Mouse (Mus musculus) heart, adult 9 months (tissue): ENCODE measurements around the gene Il11ra1.

Experiments
- DNase-seq, 2 experiments: peaks; one replicate each; pipeline ENCODE4 v3.0.0; 2022; ENCODE audit warnings: low spot score in 2 of 2

Gene Il11ra1

DNA sequence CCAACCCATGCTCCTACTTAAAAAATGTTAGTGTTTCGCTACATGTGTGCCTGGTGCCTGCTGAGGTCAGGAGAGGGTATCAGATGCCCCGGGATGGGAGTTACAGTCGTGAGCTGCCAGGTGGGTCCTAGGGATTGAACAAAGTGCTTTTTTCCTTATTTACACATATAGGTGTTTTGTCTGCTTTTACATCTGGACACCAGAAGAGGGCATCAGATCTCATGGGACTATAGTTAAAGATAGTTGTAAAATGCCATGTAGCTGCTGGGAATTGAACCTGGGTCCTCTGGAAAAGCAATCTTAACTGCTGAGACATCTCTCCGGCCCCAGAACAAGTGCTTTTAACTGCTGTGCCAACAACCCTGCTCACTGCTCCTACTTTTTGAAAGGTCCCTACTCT, 10.4 kb downstream of the Il11ra1 start:
- no peak for DNase-seq

DNA sequence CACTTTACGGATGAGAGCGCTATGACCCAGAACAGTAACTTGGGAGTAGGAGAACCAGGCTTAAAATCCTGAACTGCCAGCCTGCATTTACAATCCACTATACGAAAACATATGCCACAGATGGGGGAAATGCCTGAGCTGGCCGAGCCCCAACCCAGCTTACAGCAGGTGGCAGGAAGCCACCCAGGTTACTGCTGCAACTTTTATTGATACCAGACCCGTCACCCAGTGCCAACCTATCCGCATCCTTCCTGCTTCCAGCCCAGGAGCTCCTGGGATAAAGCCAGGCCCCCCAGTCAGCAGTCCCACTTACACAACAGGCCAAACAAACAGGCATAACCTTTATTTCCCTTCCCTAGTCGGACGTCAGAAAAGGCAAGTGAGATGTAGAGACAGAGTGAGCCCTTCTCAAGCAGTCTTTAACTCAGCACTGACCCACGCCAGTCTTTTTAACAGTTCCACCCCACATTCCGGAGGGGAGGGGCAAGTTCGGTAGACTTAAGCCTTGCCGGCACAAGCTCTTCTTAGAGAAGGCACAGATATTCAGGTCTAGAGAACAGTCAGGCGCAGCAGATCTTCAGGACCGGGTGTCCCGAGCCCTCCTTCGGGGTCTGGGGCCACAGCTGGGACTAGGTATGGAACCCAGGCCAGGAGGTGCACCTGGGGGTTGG, 12.1 kb downstream of the Il11ra1 start:
- no peak for DNase-seq

DNA sequence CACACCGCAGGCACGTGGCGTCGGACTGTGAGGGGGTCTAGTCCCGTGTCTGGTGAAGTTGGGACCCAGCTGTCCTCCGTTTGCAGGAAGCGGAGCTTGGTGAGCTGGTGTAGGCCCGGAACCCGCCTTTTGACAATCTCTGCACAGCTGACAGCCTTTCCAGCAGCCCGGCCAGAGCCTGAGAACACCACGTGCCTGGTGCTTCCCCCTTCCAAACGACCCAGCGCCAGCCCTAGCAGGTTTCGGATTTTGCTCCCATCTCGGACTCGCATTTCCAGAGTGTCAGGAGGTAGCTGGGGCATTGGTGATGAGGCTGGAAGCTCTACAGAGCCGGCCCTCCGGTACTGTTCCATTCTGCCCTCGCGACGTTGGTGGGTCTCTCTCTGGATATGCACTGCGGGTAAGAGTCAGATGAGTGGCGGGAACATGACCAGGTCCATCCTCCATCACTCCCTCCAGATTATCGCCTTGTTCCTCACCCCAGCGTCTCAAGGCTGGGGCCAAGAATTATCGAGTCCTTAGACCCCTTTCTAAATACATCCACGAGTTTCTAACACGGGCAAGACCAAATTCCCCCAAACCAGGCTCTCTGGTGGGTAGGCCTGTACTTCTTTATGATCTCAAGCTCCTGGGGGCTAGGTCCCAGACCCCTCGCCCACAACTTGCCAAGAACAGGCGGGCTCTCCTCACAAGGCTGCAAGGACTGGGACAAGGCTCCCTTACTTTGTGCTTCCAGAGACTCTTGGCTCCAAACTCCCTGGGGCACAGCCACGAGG, 12.8 kb downstream of the Il11ra1 start:
- DNase-seq = peak; percentile 28 to 40

DNA sequence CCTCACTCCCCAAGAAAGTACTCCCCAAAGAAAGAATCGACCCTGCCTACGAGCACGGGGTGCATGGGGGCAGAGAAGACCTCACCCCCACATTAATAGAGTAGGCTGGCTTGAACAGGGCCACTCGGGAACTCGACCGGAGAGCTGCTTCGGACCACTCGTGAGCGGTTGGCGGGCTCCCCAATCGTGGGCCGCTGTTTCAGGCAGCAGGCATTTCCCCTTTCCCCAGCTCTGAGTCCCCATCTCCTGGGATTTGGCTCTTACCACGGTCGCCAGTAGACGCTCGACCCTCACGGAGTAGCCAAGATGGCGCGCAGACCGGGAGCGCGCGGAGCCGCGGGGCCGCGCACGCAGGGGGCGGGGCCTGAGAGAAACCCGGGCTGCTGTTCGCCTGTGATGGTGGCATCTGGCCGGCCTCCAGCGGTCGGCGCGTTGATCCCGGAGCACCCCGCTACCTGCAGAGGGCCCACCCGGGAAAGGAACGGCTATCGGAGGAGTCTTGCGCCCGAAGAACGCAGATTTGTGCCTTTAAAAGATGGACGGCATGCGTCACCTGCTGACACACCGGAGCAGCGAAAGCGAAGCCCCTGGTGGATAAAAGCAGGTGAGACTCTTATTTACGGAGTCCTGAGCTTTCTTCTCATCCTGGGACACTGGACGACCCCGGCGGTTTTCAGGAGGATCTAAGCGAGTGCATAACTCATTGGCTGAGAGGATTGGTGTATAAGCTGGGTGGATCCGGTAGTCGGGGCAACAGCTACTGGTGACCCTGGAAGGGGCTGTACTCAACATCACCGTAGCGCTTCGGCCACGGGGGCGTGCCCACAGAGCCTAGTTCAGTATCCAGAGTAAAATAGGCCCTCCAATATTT, 13.6 kb downstream of the Il11ra1 start, which contains the start of gene Rpp25l:
Gene Rpp25l, minus strand, starts transcription at position 338 of the 871 bp plus-strand sequence.
- peak; percentile 82 to 86 for DNase-seq

DNA sequence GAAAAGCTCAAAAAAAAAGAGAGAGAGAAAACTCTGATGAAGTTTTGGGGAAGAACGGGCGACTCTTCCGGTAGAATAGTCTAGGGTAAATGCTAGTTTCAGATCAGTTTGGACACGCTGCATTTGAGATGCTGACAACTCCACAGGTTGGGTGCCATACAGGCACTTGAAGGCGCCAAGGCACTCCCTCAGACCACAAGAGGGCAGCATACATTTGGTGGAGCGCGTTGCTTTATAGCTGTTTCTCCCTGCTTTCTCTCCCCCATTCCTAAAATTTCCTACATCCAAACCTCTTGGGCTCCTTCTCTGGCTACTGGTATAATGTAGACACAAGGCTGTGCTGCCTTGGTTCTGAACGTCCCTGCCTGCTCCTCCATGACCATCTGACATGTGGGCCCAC, 14.5 kb downstream of the Il11ra1 start:
- DNase-seq = peak in 1 of 2 experiments; percentile 76

DNA sequence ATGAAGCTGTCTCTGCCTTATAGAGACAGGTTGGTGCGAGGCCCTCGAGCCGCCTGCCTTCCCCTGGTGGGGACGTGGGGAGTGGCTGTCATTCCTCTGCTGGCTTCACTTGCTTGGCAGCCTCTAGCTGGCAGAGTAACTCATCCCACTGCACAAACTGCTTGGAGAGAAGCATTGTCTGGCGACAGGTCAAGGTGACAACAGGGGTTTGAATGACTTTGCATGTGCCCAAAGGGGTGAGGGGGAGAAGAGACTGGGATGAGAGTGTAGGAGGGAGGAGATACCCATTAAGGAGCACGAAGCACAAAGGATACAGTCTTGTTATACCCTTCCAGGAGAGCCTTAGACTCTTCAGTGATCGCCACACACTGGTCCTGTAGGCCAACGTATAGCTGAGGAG, 15.3 kb downstream of the Il11ra1 start:
- DNase-seq = no peak

DNA sequence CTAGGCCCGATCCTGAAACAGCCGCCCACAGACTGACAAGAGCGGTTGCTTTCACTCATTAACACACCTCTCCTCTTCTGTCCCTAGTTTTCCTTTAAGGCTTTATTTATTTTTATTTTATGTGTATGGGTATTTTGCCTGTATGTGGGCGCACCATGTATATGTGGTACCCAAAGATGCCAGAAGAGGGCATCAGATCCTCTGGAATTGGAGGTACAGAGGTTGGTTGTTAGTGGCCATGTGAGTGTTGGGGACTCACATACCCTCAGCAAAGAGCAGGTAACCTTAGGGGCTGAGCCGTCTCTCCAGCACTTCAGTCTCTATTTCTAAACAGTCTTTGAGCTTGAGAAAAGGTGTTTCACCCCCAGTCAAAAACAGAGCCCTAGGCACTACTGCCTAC, 15.8 kb downstream of the Il11ra1 start:
- DNase-seq = peak in 1 of 2 experiments; percentile 30

DNA sequence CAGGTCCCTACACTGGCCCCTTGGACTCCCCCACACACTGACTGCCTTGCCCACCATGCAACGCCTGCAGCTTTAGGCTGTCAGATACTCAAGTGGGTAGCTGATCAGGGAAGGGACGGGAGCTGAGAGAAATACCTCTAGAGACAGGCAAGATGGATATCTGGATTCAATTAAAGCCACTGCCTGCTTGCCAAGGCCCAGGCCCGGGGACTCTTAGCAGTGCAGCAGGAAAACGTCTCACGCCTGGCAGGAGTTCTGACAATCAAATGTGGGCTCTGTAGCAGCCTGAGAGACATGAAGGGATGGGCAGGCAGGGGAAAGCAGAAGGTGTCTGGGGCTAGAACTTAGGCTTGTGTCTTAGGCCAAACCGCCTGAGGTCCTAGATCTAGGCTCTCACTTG, 17.0 kb downstream of the Il11ra1 start:
- DNase-seq = no peak

DNA sequence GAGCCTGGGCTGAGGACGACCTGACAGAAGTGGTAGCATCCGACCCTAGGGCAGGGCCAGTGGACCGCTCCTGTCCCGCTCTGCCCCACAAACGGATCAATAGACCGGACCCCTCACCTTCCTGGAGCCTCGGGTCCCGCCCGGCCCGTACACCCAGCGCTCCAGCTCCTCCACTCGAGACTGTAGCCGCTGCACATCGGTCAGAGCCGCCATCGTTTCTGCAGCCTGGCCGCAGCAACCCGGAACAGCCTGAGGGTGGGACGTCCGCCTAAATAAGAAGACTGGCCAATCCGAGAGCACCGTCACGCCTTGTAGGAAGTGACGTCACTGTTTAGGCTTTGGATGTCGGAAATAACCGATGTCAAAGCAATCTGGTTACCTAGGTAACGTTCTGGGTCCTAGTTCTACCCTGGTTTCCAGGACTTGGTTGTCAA, 23.1 kb downstream of the Il11ra1 start, which contains the start of gene Dctn3:
Gene Dctn3, minus strand, starts transcription at position 253 of the 434 bp plus-strand sequence.
- peak; percentile 94 to 95 for DNase-seq

DNA sequence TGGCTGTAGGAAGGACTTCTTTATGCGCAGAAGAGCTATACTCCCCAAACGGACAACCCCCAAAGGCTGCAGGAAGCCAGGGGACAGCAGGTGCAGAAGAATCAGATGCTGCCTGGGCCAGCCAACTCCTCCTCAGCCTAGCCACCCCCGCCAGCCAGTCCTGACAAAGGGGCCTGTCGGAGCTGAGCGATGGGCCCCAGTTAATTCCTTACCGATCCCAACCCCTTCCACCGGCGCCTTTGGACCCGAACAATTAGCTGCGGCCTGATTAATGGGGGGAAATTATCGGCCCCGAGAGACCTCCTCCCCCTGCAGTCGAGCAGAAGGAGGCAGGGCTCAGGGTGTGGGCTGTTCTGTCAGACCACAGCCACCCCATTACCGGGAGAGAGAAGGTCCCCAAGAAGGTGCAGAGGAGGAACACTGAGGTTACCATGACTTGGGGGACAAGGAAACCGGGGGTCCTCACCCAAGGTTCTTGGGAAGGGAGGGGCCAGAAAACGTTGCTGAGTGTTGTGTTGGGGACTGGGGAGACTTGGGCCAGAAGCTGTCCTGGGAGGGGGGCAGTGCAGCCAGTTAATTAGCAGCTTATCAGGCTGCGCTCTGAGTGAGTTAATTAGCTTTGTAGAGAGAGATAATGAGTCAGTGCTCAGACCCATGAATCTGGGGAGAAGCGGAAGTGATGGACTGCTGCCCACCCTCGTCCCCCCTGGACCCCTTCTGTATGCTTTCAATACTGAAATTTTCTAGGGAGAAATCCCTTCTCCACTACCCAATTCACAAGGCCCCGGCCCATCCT, 27.2 kb downstream of the Il11ra1 start:
- no peak for DNase-seq

DNA sequence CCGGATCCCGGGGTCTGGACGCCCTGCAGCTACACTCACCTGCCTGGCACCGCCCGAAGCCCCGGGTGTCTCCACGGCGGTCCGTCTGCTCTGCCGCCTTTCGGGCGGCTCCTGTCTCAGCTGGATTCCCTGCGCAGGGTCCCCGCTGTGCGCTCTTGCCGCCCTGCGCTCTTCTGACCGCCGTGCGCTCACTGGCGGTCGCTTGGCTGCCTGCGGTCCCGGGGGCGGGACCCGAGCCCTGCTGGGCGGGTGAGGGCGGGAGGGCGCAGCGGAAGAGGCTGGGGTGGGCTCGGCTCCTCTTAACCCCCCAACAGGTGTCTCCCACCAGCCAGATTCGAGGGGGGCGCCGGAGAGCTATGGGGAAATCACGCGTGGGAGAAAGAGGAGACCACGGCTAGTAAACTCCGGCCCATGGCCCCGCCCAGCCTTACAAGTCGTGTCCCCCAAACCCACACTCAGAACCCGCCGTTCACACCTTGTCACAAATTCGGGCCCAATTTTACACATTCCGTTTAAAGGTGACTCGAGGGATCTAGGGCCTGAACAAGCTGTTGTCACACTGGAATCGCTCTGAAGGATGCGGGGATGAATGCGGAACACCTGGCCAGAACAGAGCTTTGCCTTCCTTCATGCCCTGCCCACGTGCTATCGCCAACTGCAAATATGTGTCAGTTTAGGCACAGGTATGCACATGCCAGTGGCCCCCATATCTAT, 31.4 kb downstream of the Il11ra1 start, which contains the start of gene Arid3c:
Gene Arid3c, minus strand, starts transcription at position 91 of the 714 bp plus-strand sequence.
- DNase-seq = no peak

DNA sequence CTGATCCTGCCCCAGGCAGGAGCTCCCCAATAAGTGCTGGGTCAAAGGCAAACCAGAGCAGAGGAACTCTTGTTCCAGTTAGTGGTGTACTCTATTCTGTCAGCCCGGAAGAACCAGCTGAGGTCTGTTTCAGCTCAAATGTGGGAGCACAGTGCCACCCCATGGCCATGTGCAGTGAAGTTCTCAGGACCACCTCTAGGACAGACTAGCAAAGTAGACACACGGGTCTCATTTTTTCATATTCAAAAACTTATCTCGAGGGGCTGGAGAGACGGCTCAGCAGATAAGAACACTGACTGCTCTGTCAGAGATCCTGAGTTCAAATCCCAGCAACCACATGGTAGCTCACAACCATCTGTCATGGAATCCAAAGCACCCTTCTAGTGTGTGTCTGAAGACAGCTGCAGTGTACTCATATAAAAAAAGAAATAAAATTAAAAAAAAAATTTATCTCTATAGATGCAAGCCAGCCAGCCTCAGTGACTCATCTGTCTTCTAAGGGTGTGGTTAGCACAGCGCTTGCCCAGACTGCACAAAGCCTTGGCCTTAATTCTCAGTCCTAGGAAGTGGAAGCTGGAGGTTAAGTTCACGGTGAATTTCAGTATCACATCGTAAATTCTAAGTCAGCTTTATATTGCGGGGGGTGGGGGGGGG, 37.9 kb downstream of the Il11ra1 start:
- DNase-seq = peak; percentile 55 to 70

DNA sequence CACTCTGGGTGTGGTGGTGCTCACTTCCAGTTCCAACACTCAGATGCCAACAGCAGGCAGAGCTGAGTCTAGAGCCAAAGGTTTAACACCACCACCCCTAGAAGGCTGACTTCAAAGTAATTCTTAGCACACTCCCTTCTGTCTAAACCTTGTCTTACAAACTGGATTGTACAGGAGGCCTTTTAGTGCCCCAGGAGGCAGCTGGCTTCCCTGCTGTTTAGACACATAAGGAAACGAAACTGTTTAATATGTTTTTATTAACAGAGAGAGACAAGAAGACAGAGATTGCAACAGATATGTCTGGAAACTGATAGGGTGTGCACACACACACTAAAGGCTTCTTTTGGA, 38.4 kb downstream of the Il11ra1 start:
- no peak for DNase-seq

DNA sequence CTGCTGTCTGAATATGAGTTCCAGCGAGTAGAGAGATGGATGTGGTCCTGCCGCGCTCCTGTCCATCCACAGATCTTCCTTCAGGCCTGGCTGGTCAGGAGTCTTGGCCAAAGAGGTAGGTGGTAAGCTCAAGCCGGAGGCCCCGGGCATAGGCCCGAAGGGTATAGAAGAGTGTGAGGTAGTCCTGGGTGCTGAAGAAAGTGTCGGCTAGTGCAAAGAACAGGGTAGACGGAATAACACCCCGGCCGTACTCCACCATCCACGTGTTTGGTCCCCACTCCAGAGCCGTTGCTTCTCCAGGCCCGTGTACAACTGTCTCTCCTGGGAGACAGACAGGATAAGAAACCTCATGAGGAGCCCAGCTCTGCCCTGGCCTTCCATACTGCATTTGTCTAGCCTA, 39.5 kb downstream of the Il11ra1 start:
- no peak for DNase-seq

DNA sequence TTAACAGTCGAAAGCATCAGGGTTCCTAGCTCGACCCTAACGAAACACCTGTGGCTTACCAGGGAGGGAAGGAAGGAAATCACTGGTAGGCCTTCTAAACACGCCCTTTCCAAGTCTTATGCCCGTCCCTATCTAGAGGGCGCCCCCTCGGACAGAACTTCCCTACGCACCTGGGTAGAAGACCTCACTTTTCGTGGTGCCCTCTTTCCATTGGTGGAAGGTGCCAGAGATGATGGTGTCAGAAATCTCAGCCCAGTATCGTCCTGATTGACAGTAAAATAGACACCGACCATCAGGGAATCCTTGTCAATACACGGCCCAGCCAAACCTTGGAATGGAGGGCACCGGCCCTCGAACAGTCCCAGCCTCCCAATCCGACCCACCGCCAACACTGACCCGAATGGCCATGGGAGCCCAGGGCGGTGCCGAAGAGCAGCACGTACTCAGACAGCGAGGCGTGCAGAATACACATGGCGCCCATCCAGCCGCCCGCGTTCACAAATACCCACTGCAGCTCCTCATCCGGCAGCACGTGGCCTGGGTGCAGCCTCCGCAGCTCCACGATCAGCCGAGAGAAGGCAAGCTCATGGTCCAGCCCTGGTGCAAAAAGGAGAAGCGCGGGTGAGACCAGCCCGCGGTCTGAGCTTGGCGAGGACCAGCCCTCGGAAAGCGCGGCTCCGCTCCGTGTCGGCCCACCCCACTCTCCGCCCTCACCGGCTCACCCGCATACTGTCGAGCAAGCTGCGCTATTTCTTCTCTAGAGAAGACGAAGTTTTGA, 40.8 kb downstream of the Il11ra1 start:
- no peak for DNase-seq

DNA sequence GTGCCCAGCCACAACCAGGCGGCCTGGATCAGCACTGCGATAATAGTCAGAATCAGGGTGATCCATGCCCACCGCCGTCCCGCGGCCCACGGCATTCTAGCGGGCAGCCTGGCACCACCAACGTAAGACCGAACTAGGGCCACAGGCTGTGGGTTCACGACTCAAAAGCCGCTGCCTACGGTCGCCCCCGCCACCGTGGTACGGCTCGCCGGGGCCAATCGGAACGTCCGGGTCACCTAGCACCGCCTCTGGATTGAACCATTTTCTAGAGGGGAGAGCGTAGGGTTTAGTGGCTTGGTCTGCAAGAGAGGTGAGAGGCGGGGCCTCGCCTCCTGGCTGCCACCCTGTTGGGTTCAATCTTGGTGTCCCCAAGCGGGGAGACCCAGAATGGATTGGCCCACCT, 41.4 kb downstream of the Il11ra1 start:
- peak; percentile 96 for DNase-seq

DNA sequence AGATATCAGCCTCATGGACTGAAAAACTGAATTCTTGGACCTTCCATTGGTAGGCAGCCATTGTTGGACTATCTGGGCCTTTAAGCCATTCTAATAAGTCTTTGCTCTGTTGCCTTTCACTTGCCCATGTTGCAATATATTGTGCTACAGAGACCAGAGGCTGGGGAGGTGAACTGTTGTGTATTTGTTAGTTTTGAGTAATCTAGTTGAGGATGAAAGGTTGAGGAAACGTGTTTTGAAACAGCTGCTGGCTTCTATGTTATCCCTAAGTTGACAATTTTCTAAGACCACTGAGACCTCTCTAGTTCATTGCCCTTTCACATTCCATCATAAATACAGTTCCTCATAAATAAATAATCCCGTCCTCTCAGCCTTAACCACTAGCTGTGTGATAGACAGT, 44.3 kb downstream of the Il11ra1 start:
- no peak for DNase-seq

DNA sequence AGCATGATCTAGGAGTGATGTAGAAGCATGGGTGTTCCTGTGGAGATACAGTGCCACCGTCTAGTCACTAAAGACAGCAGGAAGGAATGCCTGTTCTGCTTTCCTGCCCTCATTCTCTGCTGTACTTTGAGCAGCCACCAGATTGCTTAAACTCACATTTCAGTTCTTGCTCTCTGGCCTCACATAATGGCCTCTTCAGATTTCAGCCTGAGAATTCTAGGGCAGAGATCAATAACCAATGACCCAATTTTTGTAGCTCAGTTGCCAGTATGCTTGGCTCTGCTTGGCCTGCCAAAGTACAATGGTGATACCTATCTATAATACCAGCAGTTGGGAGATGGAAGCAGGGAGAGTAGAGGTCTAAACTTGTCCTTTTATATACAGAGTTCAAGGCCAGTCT, 45.2 kb downstream of the Il11ra1 start:
- no peak for DNase-seq

DNA sequence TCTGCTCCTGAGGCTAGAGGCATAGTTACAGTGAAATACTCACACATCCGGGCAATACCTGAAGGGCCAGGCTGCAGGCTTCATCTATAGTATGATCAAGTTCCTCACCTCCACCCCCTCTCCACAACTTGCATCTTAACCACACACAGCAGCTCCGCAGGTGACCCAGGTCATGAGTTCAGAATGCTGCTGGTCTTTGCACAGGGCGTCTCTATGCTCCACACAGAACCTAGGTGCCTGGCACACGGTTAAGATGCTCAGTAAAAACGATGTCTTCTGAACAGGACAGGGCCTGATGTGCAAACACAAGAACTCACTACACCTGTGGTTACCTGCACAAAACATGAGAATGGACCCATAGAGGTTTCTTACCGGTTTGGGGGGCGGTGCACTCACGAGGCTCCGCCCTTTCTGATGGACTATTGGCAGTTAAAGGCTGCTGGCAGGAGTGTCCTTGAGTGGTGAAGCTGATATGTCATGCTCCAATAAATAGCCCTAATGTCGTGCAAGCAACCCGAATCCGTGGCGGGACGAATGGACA, 55.1 kb downstream of the Il11ra1 start, which contains the start of gene Galt:
Gene Galt, plus strand, starts transcription at position 432 of the 541 bp plus-strand sequence.
- no peak for DNase-seq
